Mouse (Mus musculus): ENCODE results near the gene Gm11549.

The Gm11549 gene

DNA sequence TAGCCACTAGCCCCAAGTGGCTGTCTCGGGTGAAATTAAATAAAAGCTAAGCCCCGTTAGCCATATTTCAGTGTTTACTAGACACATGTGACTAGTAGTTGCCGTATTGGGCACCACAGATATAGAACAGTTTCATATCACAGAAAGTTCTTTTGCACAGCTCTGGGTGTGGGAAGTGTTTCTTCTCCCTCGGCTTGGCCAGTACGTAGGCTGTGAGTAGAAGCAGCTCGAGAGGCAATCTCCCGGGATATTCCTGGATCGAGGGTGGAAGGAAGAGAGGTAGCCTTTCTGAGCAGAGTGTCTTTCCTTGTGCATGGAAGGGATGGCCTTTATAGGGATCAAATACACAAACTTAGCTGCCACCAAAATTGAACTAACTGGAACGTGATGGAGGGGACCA is 5.4 kb downstream of the Gm11549 start:
- no peak for DNase-seq (ENCODE audit: low spot score)

DNA sequence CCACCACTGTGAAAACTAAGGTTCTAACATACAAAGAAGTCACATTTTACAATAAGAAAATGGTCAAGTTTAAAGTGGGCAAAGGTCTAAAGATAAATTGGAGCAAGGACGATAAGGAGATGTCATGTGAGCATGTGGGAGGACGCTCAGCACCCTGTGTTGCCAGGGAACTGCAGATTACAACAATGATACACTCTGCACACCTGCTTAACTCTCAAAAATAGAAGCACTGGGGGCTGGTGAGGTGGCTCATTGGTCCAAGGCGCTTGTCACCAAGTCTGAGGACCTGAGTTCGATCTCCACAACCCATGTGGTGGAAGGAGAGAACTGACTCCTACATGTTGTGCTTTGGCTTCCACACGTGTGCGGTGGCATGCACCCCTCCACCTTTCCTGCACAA is 10.1 kb downstream of the Gm11549 start:
- DNase-seq (ENCODE audit: low spot score): no peak

DNA sequence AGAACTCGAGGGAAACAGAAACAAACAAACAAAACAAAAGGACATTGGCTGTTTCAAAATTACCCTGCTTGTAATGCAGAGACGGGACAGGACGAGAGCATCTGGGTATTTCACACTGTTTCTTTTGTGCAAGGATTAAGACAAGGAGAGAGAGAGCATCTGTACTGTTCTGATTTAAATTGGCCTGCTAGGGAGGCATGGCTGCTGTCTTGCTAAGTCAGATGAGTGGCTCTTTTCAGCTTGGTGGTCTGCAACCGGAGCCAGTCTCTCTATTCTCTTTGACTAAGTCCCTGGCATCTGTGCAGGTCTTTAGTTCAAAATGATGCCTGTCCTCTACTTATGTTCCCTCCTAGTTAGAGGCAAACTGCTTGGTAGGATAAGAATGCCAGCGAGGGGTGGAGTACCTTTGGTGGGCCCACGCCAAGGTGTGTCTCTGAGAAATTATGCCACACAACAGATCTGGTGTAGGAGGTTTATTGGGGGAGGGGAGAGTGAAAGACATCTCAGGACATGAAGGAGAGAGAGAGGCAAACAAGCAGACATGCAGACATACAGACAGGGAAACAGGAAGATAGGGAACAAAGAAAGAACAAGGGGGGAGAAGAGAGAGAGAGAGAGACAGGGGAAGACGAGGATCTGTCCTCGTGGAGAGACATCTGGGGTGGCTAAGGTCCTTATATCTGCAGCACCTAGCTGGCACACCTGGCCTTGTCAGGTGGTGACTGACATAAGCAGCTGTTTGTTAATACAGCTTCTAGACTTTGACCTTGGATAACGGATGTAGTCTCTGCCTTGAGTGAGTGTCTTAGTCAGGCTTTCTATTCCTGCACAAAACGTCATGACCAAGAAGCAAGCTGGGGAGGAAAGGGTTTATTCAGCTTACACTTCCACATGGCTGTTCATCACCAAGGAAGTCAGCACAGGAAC is 15.5 kb downstream of the Gm11549 start:
- no peak for DNase-seq (ENCODE audit: low spot score)

GRCm38 (mm10) chr3:36505306-36505705 is 16.3 kb downstream of the Gm11549 start:
- no peak for DNase-seq (ENCODE audit: low spot score)

DNA sequence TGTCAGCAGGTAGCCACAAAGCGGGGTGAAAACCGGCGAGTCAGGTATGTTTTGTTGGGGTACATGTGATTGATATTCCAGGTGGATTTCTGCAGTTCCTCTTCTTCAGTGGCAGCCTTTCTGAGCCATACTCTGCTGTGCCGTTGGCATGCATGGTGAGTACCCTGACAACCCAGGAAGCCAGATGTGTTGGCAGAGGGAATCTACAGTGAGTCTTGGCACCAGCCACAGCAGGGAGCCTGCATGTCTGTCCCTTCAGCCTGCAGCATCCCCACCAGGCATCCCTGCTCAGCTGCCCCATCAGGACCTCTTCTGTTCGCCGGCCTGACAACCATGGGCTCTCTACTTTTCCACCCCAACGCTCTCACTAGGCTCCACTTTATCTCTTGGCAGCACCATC is 20.1 kb downstream of the Gm11549 start:
- DNase-seq (ENCODE audit: low spot score): no peak

DNA sequence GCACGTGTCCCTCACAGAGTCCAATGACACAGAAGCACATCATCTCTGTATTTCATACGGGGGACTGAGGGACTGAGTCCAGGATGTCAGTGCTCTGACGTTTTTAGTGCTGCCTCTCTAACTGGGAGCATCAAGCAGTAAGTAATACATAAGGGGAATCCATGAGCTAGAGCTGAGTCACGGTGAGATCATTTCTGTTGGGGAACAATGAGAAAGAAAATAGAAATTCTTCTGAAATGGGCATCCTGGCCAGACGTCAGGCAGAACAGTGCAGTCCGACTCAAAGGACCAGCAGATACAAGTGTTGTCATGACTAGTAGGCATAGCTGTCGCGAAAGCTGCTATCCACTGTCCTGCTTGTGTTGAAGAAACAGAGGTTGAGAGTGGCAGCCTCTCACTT is 20.6 kb downstream of the Gm11549 start:
- no peak for DNase-seq (ENCODE audit: low spot score)

DNA sequence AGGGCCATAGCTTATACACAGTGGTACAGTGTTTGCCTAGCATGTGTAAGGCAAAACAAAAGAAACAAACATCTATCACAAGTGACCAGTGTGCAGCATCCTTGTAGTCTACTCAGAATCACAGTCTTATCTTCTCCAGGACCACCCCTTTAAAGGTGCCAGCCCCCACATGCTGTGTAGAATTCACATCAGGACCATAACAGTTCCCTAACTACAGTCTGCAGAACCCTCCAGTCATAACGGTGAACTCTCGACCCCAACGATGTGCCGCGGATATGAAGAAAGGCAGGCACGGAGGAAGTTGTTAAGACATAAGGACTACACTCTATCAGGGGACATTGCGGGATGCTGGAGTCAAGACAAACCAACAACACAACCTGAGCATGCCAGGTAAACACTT is 22.2 kb downstream of the Gm11549 start:
- DNase-seq (ENCODE audit: low spot score): no peak

- DNase-seq (ENCODE audit: low spot score): no peak
These were observed 23.4 kb downstream of the Gm11549 start for GRCm38 (mm10) chr3:36498224-36498623.

- peak; percentile 32 for DNase-seq (ENCODE audit: low spot score)
These were observed 24.9 kb downstream of the Gm11549 start for GRCm38 (mm10) chr3:36496746-36497145.

DNA sequence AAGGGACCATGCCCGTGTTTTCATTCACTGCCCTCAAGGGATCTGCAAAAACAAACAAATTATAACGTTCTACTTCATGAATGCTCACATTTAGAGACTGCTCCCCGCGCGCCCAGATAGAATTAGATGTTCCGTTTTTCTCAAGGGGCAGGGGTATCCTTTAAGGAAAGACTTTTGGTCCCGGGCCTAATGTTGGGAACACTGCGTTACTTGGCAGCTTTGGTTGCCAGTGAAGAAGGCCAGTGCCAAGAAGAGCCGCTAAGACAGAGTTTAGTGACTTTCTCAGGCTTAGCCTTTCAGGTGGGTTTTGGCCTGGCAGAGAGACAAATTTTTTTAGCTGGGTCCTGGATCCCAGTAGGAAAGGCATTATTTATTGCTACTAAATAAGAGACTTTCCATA is 25.3 kb downstream of the Gm11549 start:
- DNase-seq (ENCODE audit: low spot score): no peak

DNA sequence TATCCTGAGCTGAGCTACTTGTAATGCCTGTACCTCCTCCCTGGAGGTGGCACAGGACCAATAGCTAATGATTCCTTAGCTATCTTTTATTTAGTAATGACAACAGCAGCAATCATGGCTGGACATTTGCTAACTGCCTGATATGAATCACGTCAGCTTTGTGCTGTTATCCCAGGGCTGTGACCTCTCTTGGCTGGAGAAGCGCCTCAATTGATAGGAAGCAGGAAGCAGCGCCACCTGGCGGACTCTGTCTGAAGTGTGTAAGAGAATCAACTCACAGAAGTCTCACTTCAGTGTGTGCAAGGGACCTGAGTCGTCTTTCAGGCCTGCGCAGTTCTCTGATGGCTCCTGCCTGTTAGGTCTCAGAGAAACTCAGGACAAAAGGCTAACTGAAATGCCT is 26.2 kb downstream of the Gm11549 start:
- DNase-seq (ENCODE audit: low spot score): peak; percentile 63

- no peak for DNase-seq (ENCODE audit: low spot score)
These were observed 27.0 kb downstream of the Gm11549 start for GRCm38 (mm10) chr3:36494613-36495012.

DNA sequence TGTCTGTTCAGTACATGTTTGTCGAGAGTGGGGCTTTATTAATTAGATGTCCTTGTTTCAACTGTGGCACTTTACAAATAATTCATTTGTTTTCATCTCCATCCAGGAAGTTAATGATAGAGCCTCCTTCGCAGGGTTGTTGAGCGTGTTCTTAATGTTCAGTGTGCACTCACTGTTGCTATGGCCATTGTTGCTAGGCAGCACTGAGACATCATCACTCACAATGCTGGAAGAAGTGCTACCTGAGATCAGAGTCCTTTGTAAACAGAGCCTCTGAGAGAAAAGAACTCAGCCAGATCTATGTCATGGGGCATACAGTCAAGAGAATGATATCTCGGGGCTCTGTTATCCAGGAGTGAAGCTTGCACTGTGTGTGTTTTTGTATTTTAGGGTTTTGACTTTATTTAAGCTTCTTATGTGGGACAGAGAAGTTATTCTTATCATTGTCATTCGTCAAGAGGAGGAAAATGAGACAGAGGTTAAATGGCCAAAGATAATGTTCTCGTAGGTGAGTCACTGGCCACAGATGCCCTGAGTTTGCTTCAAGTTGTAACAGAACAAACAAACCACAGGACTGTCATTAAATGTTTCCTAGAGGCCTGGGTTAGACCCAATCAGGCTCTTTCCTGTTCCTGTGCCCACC is 27.9 kb downstream of the Gm11549 start:
- DNase-seq (ENCODE audit: low spot score): no peak

- no peak for DNase-seq (ENCODE audit: low spot score)
These were observed 28.8 kb downstream of the Gm11549 start for GRCm38 (mm10) chr3:36492716-36493391.

DNA sequence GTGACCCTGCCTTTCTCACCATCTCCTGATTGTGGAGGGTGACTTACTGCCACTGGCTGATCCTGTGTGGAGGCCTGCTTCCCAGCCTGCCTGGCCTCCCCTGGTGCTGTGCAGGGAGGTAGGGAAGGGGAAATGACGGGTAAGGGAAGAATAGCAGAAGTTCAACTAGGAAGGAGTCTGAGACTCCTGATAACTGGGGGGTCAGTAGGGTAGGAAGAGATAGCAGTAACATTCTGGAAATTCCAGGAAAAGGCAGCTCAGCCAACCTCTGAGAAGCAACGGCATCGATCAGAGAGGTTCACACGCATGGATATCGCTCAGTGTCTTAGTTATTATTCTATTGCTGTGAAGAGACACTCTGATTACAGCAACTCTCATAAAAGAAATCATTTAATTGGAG is 30.1 kb downstream of the Gm11549 start:
- DNase-seq (ENCODE audit: low spot score): no peak

DNA sequence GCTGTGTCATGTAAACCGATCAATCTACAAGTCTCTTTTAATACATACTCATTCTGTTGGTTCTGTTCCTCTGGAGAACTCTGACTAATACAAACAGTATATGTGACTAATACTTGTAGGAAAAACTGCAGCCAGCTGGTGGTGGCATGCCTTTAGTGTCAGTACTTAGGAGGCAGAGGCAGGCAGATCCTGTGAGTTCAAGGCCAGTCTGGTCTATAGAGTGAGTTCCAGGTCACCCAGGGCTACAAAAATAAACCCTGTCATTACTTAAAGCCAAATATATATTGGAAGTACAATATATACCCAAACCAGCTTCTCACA is 32.1 kb downstream of the Gm11549 start:
- no peak for DNase-seq (ENCODE audit: low spot score)

DNA sequence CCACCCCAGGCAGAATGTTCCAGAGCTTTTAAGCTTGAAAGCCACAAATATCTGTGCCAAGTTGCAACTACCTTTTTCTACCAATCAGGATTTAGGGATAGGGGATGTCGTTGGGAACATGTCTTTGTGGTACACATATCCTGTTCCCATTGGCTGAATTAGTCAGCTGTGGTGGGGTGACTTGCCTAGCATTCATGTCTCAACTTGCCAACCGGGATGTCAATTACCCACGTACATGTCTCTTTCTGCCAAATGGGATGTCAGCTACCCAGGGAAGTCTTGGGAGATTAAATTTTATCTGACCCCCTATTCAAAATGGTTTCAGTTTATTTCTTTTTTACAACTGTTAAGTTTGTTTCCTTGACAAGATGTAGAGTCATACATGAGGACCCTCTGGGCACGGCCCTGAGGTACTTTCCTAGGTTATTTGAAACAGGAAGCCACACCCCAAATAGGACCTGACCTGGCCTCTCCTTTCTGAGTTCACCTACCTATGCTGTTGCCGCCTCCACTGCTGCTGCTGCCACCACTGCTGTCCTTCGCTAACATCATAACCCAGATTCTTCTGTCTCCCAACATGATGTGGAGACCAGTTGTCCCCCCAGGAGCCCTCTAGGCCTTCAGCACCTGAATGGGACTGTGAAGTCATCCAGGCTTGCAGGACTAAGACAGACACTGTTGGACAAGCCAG is 32.6 kb downstream of the Gm11549 start:
- no peak for DNase-seq (ENCODE audit: low spot score)

- DNase-seq (ENCODE audit: low spot score): no peak
These were observed 33.2 kb downstream of the Gm11549 start for GRCm38 (mm10) chr3:36488367-36488766.

DNA sequence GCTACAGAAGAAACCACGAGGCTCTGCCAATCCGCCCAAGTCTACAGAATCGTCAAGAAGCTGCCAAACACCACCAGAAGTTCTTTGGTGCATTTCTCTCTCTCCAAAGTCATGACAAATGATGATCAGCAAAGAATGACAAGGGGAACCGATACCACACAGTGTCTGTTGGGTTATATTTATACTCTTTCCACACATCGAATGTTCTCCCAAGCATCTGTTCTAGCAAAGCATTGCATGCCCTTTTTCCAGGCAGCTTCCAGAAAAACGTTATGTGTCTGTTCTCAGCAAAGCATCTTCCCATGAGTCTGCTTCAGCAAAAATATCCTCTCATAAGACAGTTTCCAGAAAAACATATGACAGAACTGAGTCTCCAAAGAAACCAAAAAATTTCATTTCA is 34.7 kb downstream of the Gm11549 start:
- no peak for DNase-seq (ENCODE audit: low spot score)

GRCm38 (mm10) chr3:36486176-36486575 is 35.4 kb downstream of the Gm11549 start:
- DNase-seq (ENCODE audit: low spot score): no peak

DNA sequence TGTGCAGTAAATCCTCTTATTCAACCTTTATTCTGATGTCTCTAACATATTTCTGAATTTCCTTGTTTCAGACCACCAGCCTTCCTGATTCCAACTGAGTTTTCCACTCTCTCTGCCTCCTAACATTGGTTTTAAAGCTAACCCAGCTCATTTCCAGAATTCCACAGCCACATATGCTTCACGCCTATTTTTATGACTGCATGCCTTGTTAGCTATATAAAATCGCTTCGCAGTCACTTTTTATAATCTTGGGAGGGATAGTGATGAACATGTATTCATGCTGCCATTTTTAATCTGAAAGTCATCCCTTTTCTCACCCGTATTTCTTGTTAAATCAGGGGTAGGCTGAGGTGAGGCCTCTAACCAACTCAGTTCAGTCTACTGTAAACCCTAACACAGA is 37.3 kb downstream of the Gm11549 start:
- DNase-seq (ENCODE audit: low spot score): no peak

GRCm38 (mm10) chr3:36482940-36483339 is 38.7 kb downstream of the Gm11549 start:
- DNase-seq (ENCODE audit: low spot score): no peak

All from ovary, adult 18-20 months (tissue).